Mouse (Mus musculus): ENCODE results near the gene Efnb2. TPM values are rescaled to one million over a fixed set of nuclear protein-coding genes. Genes with fewer than 3 reads are reported as not detected.

Efnb2 gene
- polyA plus RNA-seq, 1 experiment from 2014 or later, result 0.97 TPM

GRCm38 (mm10) chr8:8678236-8678635, 17.2 kb upstream of the Efnb2 start:
- H3K27ac ChIP-seq, result no peak overlapping the region
- H3K4me2 ChIP-seq, result no peak overlapping the region
- WGBS (ENCODE audit: insufficient replicate concordance), result 79% methylated on average over 3 of the region's 3 CpGs
- DNase-seq (no peak), ATAC-seq (ENCODE audit: low read depth) (no peak)
- no peaks in the 10 kb centered on the region for H3K27me3 ChIP-seq
- H3K4me1 ChIP-seq (replicated peaks), result no peaks in the 10 kb centered on the region; the same call in 1 of the 2 replicates
- H3K9me3 ChIP-seq (replicated peaks), result no peaks in the 10 kb centered on the region
- peaks cover 86% of the 10 kb centered on the region for H3K36me3 ChIP-seq
- no peak overlapping the region for H3K4me3 ChIP-seq (replicated peaks)
- no peak overlapping the region for H3K9ac ChIP-seq

GRCm38 (mm10) chr8:8674864-8675263, 13.8 kb upstream of the Efnb2 start:
- H3K27me3 ChIP-seq, result no peaks in the 10 kb centered on the region
- H3K36me3 ChIP-seq, result peaks cover 81% of the 10 kb centered on the region
- H3K9me3 ChIP-seq (replicated peaks), result no peaks in the 10 kb centered on the region
- 75% methylated on average over 5 of the region's 5 CpGs for WGBS (ENCODE audit: insufficient replicate concordance)
- DNase-seq (no peak), ATAC-seq (ENCODE audit: low read depth) (no peak)
- no peak overlapping the region for H3K4me3 ChIP-seq (replicated peaks)
- H3K4me1 ChIP-seq (replicated peaks), result no peaks in the 10 kb centered on the region; the same call in 1 of the 2 replicates
- H3K4me2 ChIP-seq, result no peak overlapping the region
- H3K9ac ChIP-seq, result no peak overlapping the region
- no peak overlapping the region for H3K27ac ChIP-seq

GRCm38 (mm10) chr8:8661759-8662138, 707 bp upstream of the Efnb2 start:
- peak; percentile 66 for DNase-seq
- WGBS (ENCODE audit: insufficient replicate concordance), result under 1% methylated on average over 23 of the region's 23 CpGs
- no peak overlapping the region for H3K27ac ChIP-seq

GRCm38 (mm10) chr8:8660307-8661098, 539 bp downstream of the Efnb2 start:
- peak overlapping the region; percentile 68 for H3K4me3 ChIP-seq (replicated peaks)
- H3K36me3 ChIP-seq, result peaks cover 11% of the 10 kb centered on the region
- peak overlapping the region; percentile 90 for H3K4me2 ChIP-seq
- no peak overlapping the region for H3K27ac ChIP-seq
- H3K9me3 ChIP-seq (replicated peaks), result no peaks in the 10 kb centered on the region
- H3K4me1 ChIP-seq (replicated peaks), result peaks cover 32% of the 10 kb centered on the region
- peak overlapping the region; percentile 58 for H3K9ac ChIP-seq
- no peak for DNase-seq
- peaks cover 46% of the 10 kb centered on the region for H3K27me3 ChIP-seq
- under 1% methylated on average over 77 of the region's 88 CpGs for WGBS (ENCODE audit: insufficient replicate concordance)
- ATAC-seq (ENCODE audit: low read depth), result peak; percentile 21

More at GRCm38 (mm10) chr8:8661759-8662138, 707 bp upstream of the Efnb2 start:
- Histone ChIP-seq H3K4me1 (replicated peaks) (peaks cover 32% of the 10 kb centered on the region), H3K4me2 (peak overlapping the region; percentile 90), H3K27me3 (peaks cover 46% of the 10 kb centered on the region), H3K9me3 (replicated peaks) (no peaks in the 10 kb centered on the region), H3K36me3 (peaks cover 18% of the 10 kb centered on the region), H3K9ac (peak overlapping the region; percentile 69), H3K4me3 (replicated peaks) (peak overlapping the region; percentile 68)
- peak; percentile 43 for ATAC-seq (ENCODE audit: low read depth)

- 2% methylated on average over 53 of the region's 53 CpGs for WGBS (ENCODE audit: insufficient replicate concordance)
- no peak overlapping the region for H3K27ac ChIP-seq
- peaks cover 46% of the 10 kb centered on the region for H3K27me3 ChIP-seq
- H3K4me3 ChIP-seq (replicated peaks), result peak overlapping the region; percentile 68
- H3K9ac ChIP-seq, result peak overlapping the region; percentile 58
- no peaks in the 10 kb centered on the region for H3K9me3 ChIP-seq (replicated peaks)
- DNase-seq (peak; percentile 6), ATAC-seq (ENCODE audit: low read depth) (no peak)
- peaks cover 6% of the 10 kb centered on the region for H3K36me3 ChIP-seq
- peaks cover 32% of the 10 kb centered on the region for H3K4me1 ChIP-seq (replicated peaks)
- H3K4me2 ChIP-seq, result peak overlapping the region; percentile 90
These were observed 1.3 kb downstream of the Efnb2 start for GRCm38 (mm10) chr8:8659503-8660306.

- 12% methylated on average over 19 of the region's 19 CpGs for WGBS (ENCODE audit: insufficient replicate concordance)
- Histone ChIP-seq H3K9me3 (replicated peaks) (no peaks in the 10 kb centered on the region), H3K4me1 (replicated peaks) (peaks cover 32% of the 10 kb centered on the region), H3K27me3 (peaks cover 49% of the 10 kb centered on the region), H3K4me3 (replicated peaks) (peak overlapping the region; percentile 68), H3K9ac (no peak overlapping the region), H3K27ac (no peak overlapping the region), H3K36me3 (no peaks in the 10 kb centered on the region), H3K4me2 (peak overlapping the region; percentile 90; the same call in 1 of the 2 replicates)
- peak; percentile 23 for DNase-seq
- no peak for ATAC-seq (ENCODE audit: low read depth)
These were observed 2.4 kb downstream of the Efnb2 start for GRCm38 (mm10) chr8:8658426-8659224.

- no peak overlapping the region for H3K27ac ChIP-seq
- peak overlapping the region; percentile 23; the same call in 1 of the 2 replicates for H3K4me2 ChIP-seq
- no peak for DNase-seq
- ATAC-seq (ENCODE audit: low read depth), result no peak
- H3K9me3 ChIP-seq (replicated peaks), result no peaks in the 10 kb centered on the region
- no peaks in the 10 kb centered on the region for H3K36me3 ChIP-seq
- peak overlapping the region; percentile 23 for H3K4me3 ChIP-seq (replicated peaks)
- 65% methylated on average over 5 of the region's 5 CpGs for WGBS (ENCODE audit: insufficient replicate concordance)
- H3K27me3 ChIP-seq, result peaks cover 52% of the 10 kb centered on the region
- H3K4me1 ChIP-seq (replicated peaks), result peaks cover 26% of the 10 kb centered on the region
- no peak overlapping the region for H3K9ac ChIP-seq
These were observed 3.2 kb downstream of the Efnb2 start for GRCm38 (mm10) chr8:8657692-8658355.

GRCm38 (mm10) chr8:8656578-8657441, 4.2 kb downstream of the Efnb2 start:
- Histone ChIP-seq H3K4me3 (replicated peaks) (no peak overlapping the region), H3K4me2 (no peak overlapping the region), H3K36me3 (no peaks in the 10 kb centered on the region), H3K27me3 (peaks cover 53% of the 10 kb centered on the region), H3K9me3 (replicated peaks) (no peaks in the 10 kb centered on the region), H3K4me1 (replicated peaks) (peaks cover 21% of the 10 kb centered on the region), H3K27ac (no peak overlapping the region), H3K9ac (no peak overlapping the region)
- ATAC-seq (ENCODE audit: low read depth) (no peak), DNase-seq (no peak)
- 55% methylated on average over 14 of the region's 14 CpGs for WGBS (ENCODE audit: insufficient replicate concordance)

- peaks cover 11% of the 10 kb centered on the region for H3K4me1 ChIP-seq (replicated peaks)
- H3K4me3 ChIP-seq (replicated peaks), result no peak overlapping the region
- no peak for ATAC-seq (ENCODE audit: low read depth)
- H3K27ac ChIP-seq, result no peak overlapping the region
- no peaks in the 10 kb centered on the region for H3K9me3 ChIP-seq (replicated peaks)
- H3K36me3 ChIP-seq, result no peaks in the 10 kb centered on the region
- WGBS (ENCODE audit: insufficient replicate concordance), result 62% methylated on average over 24 of the region's 24 CpGs
- H3K4me2 ChIP-seq, result no peak overlapping the region
- H3K9ac ChIP-seq, result no peak overlapping the region
- peaks cover 42% of the 10 kb centered on the region for H3K27me3 ChIP-seq
- no peak for DNase-seq
These were observed 5.4 kb downstream of the Efnb2 start for GRCm38 (mm10) chr8:8655346-8656340.

All from liver, embryonic 13.5 days (tissue).